Comparison of ENCODE assay signal across 16 mouse cellular contexts in the genomic region with DNA sequence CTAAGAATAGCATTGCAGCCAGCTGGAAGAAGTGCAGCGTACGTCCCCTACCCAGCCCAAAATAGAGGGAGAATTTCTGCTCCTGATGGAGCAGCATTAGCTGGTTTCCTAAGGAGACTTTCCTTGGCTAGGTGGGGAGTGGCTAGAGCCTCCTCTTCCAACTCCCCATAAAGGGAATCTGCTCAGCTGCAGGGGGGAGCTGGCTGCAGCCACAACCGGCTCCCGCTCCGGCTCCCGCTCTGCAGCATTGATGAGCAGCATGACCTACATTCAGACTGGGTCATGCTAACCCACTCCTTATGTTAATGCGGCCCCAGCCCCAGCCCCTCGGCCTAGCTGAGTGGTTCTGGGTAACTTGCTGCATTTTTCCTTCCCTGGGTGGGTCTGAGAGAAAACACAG. TPM values are rescaled to one million over a fixed set of nuclear protein-coding genes. Genes with fewer than 3 reads are reported as not detected.
DNase-seq lines count a peak whose midpoint lies in the region; ATAC-seq and TF ChIP-seq lines count a peak whose summit lies in the region.
"Had no signal": no experiment of that assay in that cellular context is flagged by ENCODE, and none has a peak within 500 bp of the region (broad histone marks: within the 10 kb centered on the region; RNA-seq: fewer than 3 reads in every experiment).

No protein-coding gene starts in this region.

- TF ChIP-seq CTCF in brain, embryonic 14.5 days (IDR thresholded peaks at IDR 0.05; ENCODE audit: borderline replicate concordance, extremely low read depth, insufficient read depth, insufficient read length), result no peak
- no peak for TF ChIP-seq CTCF in forebrain, postnatal 0 days (IDR thresholded peaks at IDR 0.05; ENCODE audit: low read depth)

- peaks cover 12% of the 10 kb centered on the region for H3K4me1 ChIP-seq in heart, embryonic 13.5 days
- no peaks in the 10 kb centered on the region for H3K4me1 ChIP-seq in forebrain, postnatal 0 days (ENCODE audit: insufficient read depth)
- H3K4me1 ChIP-seq in midbrain, embryonic 15.5 days, result peaks cover 5% of the 10 kb centered on the region
- H3K4me1 ChIP-seq in intestine, embryonic 15.5 days (replicated peaks), result no peaks in the 10 kb centered on the region

- intact Hi-C loops in heart, postnatal 14 days (cut with DNase I), result no loop called here

- no peaks in the 10 kb centered on the region for H3K9me3 ChIP-seq in heart, embryonic 13.5 days
- no peaks in the 10 kb centered on the region for H3K9me3 ChIP-seq in forebrain, postnatal 0 days (ENCODE audit: low read length)
- H3K9me3 ChIP-seq in midbrain, embryonic 15.5 days, result no peaks in the 10 kb centered on the region
- H3K9me3 ChIP-seq in intestine, embryonic 15.5 days, result no peaks in the 10 kb centered on the region

- H3K4me3 ChIP-seq in heart, embryonic 13.5 days, result no peak overlapping the region
- no peak overlapping the region for H3K4me3 ChIP-seq in forebrain, postnatal 0 days (ENCODE audit: low read depth, low read length)
- H3K4me3 ChIP-seq in midbrain, embryonic 15.5 days, result no peak overlapping the region
- H3K4me3 ChIP-seq in intestine, embryonic 15.5 days (replicated peaks), result no peak overlapping the region
- H3K4me3 ChIP-seq: erythroblast, embryonic 14.5 days had no signal

- no peak for DNase-seq in heart, postnatal 14 days
- peak; percentile 63 for DNase-seq in brain, embryonic 14.5 days (ENCODE audit: low read depth)
- DNase-seq in forebrain, postnatal 0 days, result no peak
- no peak for DNase-seq in c-Kit-positive CD71-positive TER-119-positive erythroid progenitor cells, embryonic 14.5 days (ENCODE audit: low spot score)
- DNase-seq: adrenal gland, postnatal 25 days; gastrocnemius, postnatal 25 days; kidney, adult 2 months; lung, adult 2 months had no signal

- no peak for ATAC-seq in heart, embryonic 13.5 days (ENCODE audit: extremely low read depth, insufficient number of reproducible peaks, low FRiP score, low TSS enrichment)
- ATAC-seq in forebrain, postnatal 0 days, result peak; percentile 48
- ATAC-seq in midbrain, embryonic 15.5 days (replicated peaks), result peak; percentile 68
- ATAC-seq in intestine, embryonic 15.5 days, result no peak

- H3K27me3 ChIP-seq in heart, embryonic 13.5 days (replicated peaks), result no peaks in the 10 kb centered on the region
- no peaks in the 10 kb centered on the region for H3K27me3 ChIP-seq in forebrain, postnatal 0 days (ENCODE audit: insufficient read depth, low read length)
- no peaks in the 10 kb centered on the region for H3K27me3 ChIP-seq in midbrain, embryonic 15.5 days (replicated peaks)
- H3K27me3 ChIP-seq in intestine, embryonic 15.5 days (replicated peaks), result no peaks in the 10 kb centered on the region

- 57% methylated on average over 8 of the region's 8 CpGs for WGBS in heart, embryonic 13.5 days
- 53% methylated on average over 8 of the region's 8 CpGs for WGBS in forebrain, postnatal 0 days
- WGBS in midbrain, embryonic 15.5 days, result 49% methylated on average over 8 of the region's 8 CpGs
- WGBS in intestine, embryonic 15.5 days, result 85% methylated on average over 8 of the region's 8 CpGs

- no peak overlapping the region for H3K4me2 ChIP-seq in heart, embryonic 13.5 days
- no peak overlapping the region for H3K4me2 ChIP-seq in forebrain, postnatal 0 days (ENCODE audit: low read depth)
- no peak overlapping the region for H3K4me2 ChIP-seq in midbrain, embryonic 15.5 days
- no peak overlapping the region for H3K4me2 ChIP-seq in intestine, embryonic 15.5 days (replicated peaks)

- H3K9ac ChIP-seq in heart, embryonic 13.5 days, result 0 out of 2 replicates have a peak overlapping the region, but pooled peaks have one; percentile 47
- H3K9ac ChIP-seq in forebrain, postnatal 0 days, result no peak overlapping the region
- H3K9ac ChIP-seq in midbrain, embryonic 15.5 days, result no peak overlapping the region
- no peak overlapping the region for H3K9ac ChIP-seq in intestine, embryonic 15.5 days

- H3K36me3 ChIP-seq in heart, embryonic 13.5 days, result peaks cover 97% of the 10 kb centered on the region
- peaks cover 52% of the 10 kb centered on the region for H3K36me3 ChIP-seq in forebrain, postnatal 0 days (ENCODE audit: insufficient read depth)
- peaks cover 27% of the 10 kb centered on the region for H3K36me3 ChIP-seq in midbrain, embryonic 15.5 days (replicated peaks)
- H3K36me3 ChIP-seq in intestine, embryonic 15.5 days, result peaks cover 39% of the 10 kb centered on the region

- H3K27ac ChIP-seq in heart, embryonic 13.5 days (replicated peaks), result peak overlapping the region; percentile 3; the same call in 1 of the 2 replicates
- 0 out of 2 replicates have a peak overlapping the region, but pooled peaks have one; percentile 15 for H3K27ac ChIP-seq in forebrain, postnatal 0 days (ENCODE audit: low read depth, low read length)
- H3K27ac ChIP-seq in midbrain, embryonic 15.5 days, result peak overlapping the region; percentile 63
- H3K27ac ChIP-seq in intestine, embryonic 15.5 days, result no peak overlapping the region

- no peak for TF ChIP-seq POLR2A in brain, embryonic 14.5 days (IDR thresholded peaks at IDR 0.05; ENCODE audit: borderline replicate concordance, extremely low read depth, insufficient read depth, insufficient read length, poor library complexity, severe bottlenecking)

RNA-seq across cellular contexts. Expression of gene Mrpl37, which starts 27.4 kb away (rescaled TPM):
- 86.4 and 91.1 TPM in 2 replicates for polyA plus RNA-seq in heart, embryonic 13.5 days (2015; fragmentation: Nextera tagmentation; extraction: Ambion mirVana)
- 10 to 100 TPM; 90.0 to 98.9 TPM for total RNA-seq in heart, postnatal 14 days (2021)
- 88.1 and 114 TPM in 2 replicates for polyA plus RNA-seq in brain, embryonic 14.5 days (2012; rRNA removed)
- 43.8 and 48.5 TPM in 2 replicates for total RNA-seq in forebrain, postnatal 0 days (2014; rRNA removed)
- polyA plus RNA-seq in forebrain, postnatal 0 days (2015; fragmentation: Nextera tagmentation; extraction: Ambion mirVana), result 73.3 and 80.4 TPM in 2 replicates
- polyA plus RNA-seq in midbrain, embryonic 15.5 days (2015; fragmentation: Nextera tagmentation; extraction: Ambion mirVana), result 77.7 and 82.3 TPM in 2 replicates
- 103 and 115 TPM in 2 replicates for polyA plus RNA-seq in intestine, embryonic 15.5 days (2015; fragmentation: Nextera tagmentation; extraction: Ambion mirVana)

RNA-seq across cellular contexts. Expression of gene Cyb5rl, which starts 27.5 kb away (rescaled TPM):
- 4.3 and 4.6 TPM in 2 replicates for polyA plus RNA-seq in heart, embryonic 13.5 days (2015; fragmentation: Nextera tagmentation; extraction: Ambion mirVana)
- total RNA-seq in heart, postnatal 14 days (2021), result 10 to 100 TPM; 11.7 to 14.5 TPM
- 3.7 and 4.5 TPM in 2 replicates for polyA plus RNA-seq in brain, embryonic 14.5 days (2012; rRNA removed)
- total RNA-seq in forebrain, postnatal 0 days (2014; rRNA removed), result 2.8 and 4.6 TPM in 2 replicates
- 4.0 and 4.5 TPM in 2 replicates for polyA plus RNA-seq in forebrain, postnatal 0 days (2015; fragmentation: Nextera tagmentation; extraction: Ambion mirVana)
- 3.7 and 4.7 TPM in 2 replicates for polyA plus RNA-seq in midbrain, embryonic 15.5 days (2015; fragmentation: Nextera tagmentation; extraction: Ambion mirVana)
- polyA plus RNA-seq in intestine, embryonic 15.5 days (2015; fragmentation: Nextera tagmentation; extraction: Ambion mirVana), result 6.1 and 6.6 TPM in 2 replicates

RNA-seq across cellular contexts. Expression of gene Cdcp2, which starts 57.4 kb away (rescaled TPM):
- not detected in 2 replicates for polyA plus RNA-seq in heart, embryonic 13.5 days (2015; fragmentation: Nextera tagmentation; extraction: Ambion mirVana)
- not detected for total RNA-seq in heart, postnatal 14 days (2021)
- polyA plus RNA-seq in brain, embryonic 14.5 days (2012; rRNA removed), result 0.03 and 0.08 TPM in 2 replicates
- not detected in 2 replicates for total RNA-seq in forebrain, postnatal 0 days (2014; rRNA removed)
- 0.09 TPM in 1 of 2 replicates, not detected in the other for polyA plus RNA-seq in forebrain, postnatal 0 days (2015; fragmentation: Nextera tagmentation; extraction: Ambion mirVana)
- not detected in 2 replicates for polyA plus RNA-seq in midbrain, embryonic 15.5 days (2015; fragmentation: Nextera tagmentation; extraction: Ambion mirVana)
- polyA plus RNA-seq in intestine, embryonic 15.5 days (2015; fragmentation: Nextera tagmentation; extraction: Ambion mirVana), result not detected in 2 replicates
- total RNA-seq: adrenal gland, postnatal 25 days; gastrocnemius, postnatal 25 days; layer of hippocampus, adult 8-10 months had no signal
- polyA plus RNA-seq: cortical plate, adult 2 months; heart, embryonic 16.5 days; kidney, adult 2 months; lung, adult 2 months; small intestine, adult 2 months had no signal

Comparison
In these comparisons a context has a peak if more than half of its experiments do, and no peak if none do; other contexts are left out.
1. ATAC-seq: peak in forebrain, postnatal 0 days (single experiment) and midbrain, embryonic 15.5 days (single experiment); none in heart, embryonic 13.5 days (single experiment) and intestine, embryonic 15.5 days (single experiment).